Mouse (Mus musculus): Measurements from ENCODE around the gene 9230113P08Rik. TPM values are rescaled to one million over a fixed set of nuclear protein-coding genes. Genes with fewer than 3 reads are reported as not detected.
"Not testable (repeated sequence)": the region's sequence is repeated elsewhere in the genome, so short reads cannot be mapped to it uniquely, and the experiment has no call there.

The 9230113P08Rik gene
- not detected for total RNA-seq (2021)

- DNase-seq; intact Hi-C loops (cut with DNase I): not testable (repeated sequence)
Observed at GRCm38 (mm10) chr9:35908123-35908522, at the start of gene 9230113P08Rik. Gene 9230113P08Rik (plus strand): TSS chr9:35908423.

GRCm38 (mm10) chr9:35893112-35893511 lies 15.1 kb upstream of the 9230113P08Rik start:
- DNase-seq; intact Hi-C loops (cut with DNase I): not testable (repeated sequence)

- intact Hi-C loops (cut with DNase I) = no loop called here
- no peak for DNase-seq
Observed at GRCm38 (mm10) chr9:35904494-35904893, 3.7 kb upstream of the 9230113P08Rik start.

GRCm38 (mm10) chr9:35930817-35931216 lies 22.6 kb downstream of the 9230113P08Rik start:
- no peak for DNase-seq
- intact Hi-C loops (cut with DNase I) = no loop called here

Other genes with a start within 250 kb of the 9230113P08Rik start
- gene Pate1, start 221.0 kb upstream of the 9230113P08Rik start, total RNA-seq (2021) = not detected
- gene Gm17677, start 167.4 kb upstream of the 9230113P08Rik start, total RNA-seq (2021) = not detected
- gene Gm17727, start 130.3 kb upstream of the 9230113P08Rik start, total RNA-seq (2021) = not detected
- gene Gm27235, start 118.3 kb upstream of the 9230113P08Rik start, total RNA-seq (2021) = not detected
- not detected for gene D730048I06Rik, start 118.3 kb upstream of the 9230113P08Rik start, total RNA-seq (2021)
- gene 9230110F15Rik, start 64.3 kb upstream of the 9230113P08Rik start, total RNA-seq (2021) = not detected
- not detected for gene Gm5916, start 220.4 kb downstream of the 9230113P08Rik start, total RNA-seq (2021)

Measured in heart, postnatal 36 days (tissue).